Mouse (Mus musculus) heart, postnatal 10 days (tissue): ENCODE data around the gene Sytl1. TPM values are rescaled to one million over a fixed set of nuclear protein-coding genes. Genes with fewer than 3 reads are reported as not detected.

Source experiments
- DNase-seq, 2 experiments: peaks; one replicate each; pipeline ENCODE4 v3.0.0; 2021
- intact Hi-C: fragments of 180-260 bp; cut with DNase I; formaldehyde crosslinking; loops from one replicate; pipeline ENCODE4 v1.15.1; 2025
- total RNA-seq, 2 experiments: library from RNA; stranded (reverse); gene quantifications; 2 replicates each; pipeline ENCODE4 v1.2.3; 2021

The Sytl1 gene
- total RNA-seq, 2 experiments from 2014 or later: 0.74 to 1.5 TPM

DNA sequence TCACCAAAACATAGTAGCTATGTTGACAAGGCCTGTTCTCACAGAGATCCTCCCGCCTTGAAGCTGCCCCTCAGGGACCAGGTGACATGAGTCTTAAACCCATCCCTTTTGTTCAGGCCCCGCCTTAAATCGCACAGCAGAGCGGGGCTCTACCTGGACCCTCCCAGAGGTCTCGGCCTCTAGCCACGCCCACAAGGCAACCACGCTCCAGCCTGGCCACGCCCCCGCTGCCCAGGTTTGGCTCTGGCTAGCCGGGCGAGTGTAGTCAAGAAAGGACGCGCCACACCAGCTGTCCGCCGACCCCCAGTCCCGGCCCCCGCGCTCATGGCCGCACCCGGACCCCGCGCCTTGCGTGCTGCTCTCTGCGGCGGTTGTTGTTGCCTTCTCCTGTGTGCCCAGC lies 42.3 kb downstream of the Sytl1 start:
- DNase-seq: no peak
- intact Hi-C loops: no loop called here

DNA sequence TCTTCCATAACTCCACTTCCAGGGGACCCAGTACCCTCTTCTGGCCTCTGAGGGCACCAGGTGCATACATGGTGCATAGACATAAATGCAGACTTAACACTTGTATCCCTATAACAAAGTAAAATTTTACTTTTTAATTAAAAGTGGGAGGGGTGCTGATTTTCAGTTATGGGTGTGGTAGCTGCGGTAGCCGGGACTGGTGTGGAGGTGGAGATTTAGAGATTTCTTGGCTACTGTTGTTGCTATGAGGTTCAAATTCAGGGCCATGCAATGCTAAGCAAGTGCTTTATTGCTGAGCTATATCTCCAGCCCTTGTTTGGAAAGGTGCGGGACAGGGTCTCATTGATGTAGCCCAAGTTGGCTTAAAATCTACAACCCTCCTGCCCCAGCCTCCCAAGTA lies 44.2 kb downstream of the Sytl1 start:
- DNase-seq: no peak
- intact Hi-C loops: no loop called here

DNA sequence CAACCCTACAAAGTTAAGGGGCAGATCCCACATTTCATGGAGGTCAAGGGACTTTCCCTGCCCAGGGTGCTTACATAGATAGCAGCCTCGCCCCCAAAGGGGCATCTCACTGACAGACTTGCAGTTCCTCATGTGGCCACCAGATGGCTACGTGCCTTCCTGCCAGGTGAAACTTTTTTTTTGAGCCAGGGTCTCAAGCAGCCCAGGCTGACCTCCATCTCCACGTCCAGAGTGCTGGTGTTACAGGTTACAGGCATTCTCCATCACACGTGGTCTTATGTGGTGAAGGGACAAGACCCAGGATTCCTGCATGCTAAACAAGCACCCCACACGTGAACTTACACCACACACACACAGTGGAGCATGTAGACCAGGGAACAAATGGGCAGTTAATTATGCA lies 45.3 kb downstream of the Sytl1 start:
- intact Hi-C loops: loop anchor here (1.0 to 2.0 kb wide), 2 partner anchors 34 to 79 kb away; no protein-coding TSS in a partner anchor
- peak; percentile 61 to 74 for DNase-seq

DNA sequence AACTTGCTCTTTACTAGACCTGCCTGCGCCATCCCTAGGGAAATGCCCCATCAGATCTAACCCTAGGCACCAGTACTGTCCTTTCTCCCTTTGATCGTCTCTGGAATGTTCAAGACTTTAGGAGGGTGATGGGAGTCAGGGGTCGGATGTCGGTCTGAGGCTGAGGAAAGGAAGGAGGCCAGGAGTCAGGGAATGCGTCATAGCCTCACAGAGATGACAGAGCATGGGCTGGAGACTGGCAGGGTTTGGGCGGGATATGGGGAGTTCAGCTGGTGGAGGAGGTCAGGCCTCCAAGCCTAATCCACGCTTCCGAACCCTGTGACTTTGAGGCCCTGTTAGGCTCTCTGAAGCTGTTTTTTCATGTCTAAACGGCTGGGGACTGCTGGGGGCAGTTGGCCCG lies 49.3 kb downstream of the Sytl1 start:
- intact Hi-C loops: loop anchor here (2.0 to 5.0 kb wide), 2 partner anchors 205 to 266 kb away; no protein-coding TSS in a partner anchor

DNA sequence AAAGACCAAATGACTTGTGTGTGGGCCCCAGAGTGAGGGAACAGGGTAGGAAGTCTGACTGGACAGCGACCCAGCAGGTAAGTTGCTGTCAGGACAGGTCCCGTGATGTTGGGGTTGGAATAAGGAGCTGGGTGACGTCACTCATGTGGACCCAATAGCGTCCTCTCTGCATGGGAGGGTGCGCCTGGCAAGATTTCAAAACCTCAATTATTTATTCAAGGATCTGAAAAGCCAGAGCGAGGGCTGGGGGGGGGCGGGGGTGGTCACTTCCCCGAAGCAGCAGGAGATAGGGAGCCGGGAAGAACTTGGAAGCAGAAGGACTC lies 49.7 kb downstream of the Sytl1 start:
- DNase-seq: peak in 1 of 2 experiments; percentile 29
- intact Hi-C loops: loop anchor here (2.0 to 5.0 kb wide), 2 partner anchors 204 to 266 kb away; no protein-coding TSS in a partner anchor

More for the DNA sequence above, 49.3 kb downstream of the Sytl1 start:
- DNase-seq: no peak

DNA sequence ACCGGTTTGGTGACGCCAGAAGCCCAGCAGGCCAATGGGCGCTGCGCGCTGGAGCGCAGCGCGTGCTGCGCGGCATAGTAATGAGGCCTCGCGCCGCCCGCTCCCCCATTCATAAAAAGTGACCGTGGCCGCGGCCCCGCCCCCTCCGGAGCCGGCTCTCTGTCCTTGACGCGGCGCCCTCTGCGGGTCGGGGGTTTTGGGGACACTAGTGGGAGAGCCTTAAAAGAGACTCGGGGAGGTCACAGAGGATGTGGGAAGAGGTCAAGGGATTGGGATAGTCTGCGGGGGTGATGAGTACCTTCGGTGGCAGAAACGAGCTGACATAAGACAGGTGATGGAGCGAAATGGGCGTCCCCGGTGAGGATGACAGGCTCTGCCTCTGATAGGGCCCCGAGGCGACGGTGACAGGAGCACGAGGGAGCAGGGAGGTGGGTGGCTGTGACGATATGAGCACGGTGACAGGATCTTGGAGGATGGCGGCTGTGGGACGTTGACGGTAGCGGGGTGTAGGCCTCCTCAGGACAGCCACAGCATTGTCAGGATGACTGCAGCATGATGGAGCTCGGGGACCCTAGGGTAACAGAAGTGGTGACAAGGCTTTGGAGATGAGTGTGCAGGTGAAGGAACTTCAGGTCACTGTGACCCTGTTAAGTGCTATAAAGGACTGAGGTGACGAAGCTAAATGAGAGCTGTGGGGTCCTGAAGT lies 50.2 kb downstream of the Sytl1 start:
- DNase-seq: peak; percentile 85 to 86
- intact Hi-C loops: loop anchor here (2.0 to 5.0 kb wide), 2 partner anchors 204 to 265 kb away; no protein-coding TSS in a partner anchor

DNA sequence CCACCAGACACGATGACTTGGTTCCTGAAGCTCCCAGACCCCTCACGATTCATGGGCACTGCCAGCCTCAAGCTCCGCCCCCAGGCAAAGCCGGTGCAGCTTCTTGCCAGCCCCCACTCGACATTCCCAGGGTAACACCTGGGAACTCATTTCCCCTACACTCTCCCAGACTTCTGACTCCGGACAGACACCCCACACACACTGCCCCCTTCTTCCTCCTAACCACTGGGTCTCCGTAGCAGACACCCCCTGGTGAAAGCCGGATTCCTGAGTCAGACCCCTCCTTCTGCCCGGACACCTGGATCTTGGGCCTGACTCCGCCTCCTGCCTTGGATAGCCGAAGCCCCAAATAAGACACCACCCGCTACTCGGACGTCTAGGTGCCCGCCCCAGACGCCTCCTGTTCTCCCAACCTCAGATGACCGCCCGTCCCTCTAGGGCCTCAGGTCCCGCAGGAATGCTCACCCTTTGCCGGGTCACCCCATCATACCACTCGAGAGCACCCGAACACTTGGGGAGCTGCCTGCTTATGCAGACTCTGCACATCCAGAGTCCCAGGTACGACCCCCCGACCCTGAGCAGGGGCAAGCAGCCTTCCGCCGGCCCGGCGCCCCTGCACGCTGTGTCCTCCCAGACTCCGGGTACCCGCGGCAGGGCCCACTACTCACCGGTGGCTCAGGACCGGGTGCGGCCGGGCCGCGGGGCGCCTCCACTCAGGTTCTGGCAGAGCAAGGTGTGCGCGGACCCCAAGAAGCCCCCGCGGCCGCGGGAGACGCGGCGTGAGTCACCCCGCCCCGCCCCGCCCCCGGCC lies 51.0 kb downstream of the Sytl1 start, which contains the start of the genes Cd164l2 and Gpr3:
Gene Cd164l2, plus strand, starts transcription at position 381 of the 811 bp plus-strand sequence.
Gene Gpr3, minus strand, starts transcription at position 786 of the 811 bp plus-strand sequence.
- intact Hi-C loops: loop anchor here (2.0 to 5.0 kb wide), 2 partner anchors 203 to 265 kb away; no protein-coding TSS in a partner anchor

DNA sequence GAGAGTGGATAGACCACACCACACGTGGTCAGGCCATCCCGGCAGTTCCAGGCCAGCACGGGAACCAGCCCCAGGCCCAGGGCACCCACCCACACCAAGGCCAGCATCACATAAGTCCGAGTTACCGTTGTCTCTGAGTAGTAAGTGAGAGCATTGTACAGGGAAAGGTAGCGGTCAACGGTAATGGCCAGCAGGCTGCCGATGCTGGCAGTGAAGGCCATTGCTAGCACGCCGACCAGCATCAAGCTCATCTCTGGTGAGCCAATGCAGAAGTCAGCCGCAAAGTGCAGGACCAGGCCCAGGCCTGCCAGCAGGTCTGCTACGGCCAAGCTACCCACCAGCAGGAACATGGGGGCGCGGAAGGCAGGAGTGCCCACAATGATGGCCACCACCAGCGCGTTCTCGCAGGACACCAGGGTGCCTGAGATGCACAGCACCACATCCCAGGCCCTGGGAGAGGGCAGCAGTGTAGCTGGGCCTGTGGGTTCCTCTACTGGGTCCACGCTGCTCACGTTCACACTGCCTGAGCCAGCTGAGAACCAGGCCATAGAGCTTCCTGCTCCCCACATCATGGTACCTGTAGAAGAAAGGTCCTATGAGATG lies 52.0 kb downstream of the Sytl1 start:
- no peak for DNase-seq
- intact Hi-C loops: loop anchor here (5.0 kb wide), 1 partner anchor 264 kb away; no protein-coding TSS in a partner anchor

More for the DNA sequence above, 51.0 kb downstream of the Sytl1 start, which contains the start of the genes Cd164l2 and Gpr3:
- DNase-seq: no peak

DNA sequence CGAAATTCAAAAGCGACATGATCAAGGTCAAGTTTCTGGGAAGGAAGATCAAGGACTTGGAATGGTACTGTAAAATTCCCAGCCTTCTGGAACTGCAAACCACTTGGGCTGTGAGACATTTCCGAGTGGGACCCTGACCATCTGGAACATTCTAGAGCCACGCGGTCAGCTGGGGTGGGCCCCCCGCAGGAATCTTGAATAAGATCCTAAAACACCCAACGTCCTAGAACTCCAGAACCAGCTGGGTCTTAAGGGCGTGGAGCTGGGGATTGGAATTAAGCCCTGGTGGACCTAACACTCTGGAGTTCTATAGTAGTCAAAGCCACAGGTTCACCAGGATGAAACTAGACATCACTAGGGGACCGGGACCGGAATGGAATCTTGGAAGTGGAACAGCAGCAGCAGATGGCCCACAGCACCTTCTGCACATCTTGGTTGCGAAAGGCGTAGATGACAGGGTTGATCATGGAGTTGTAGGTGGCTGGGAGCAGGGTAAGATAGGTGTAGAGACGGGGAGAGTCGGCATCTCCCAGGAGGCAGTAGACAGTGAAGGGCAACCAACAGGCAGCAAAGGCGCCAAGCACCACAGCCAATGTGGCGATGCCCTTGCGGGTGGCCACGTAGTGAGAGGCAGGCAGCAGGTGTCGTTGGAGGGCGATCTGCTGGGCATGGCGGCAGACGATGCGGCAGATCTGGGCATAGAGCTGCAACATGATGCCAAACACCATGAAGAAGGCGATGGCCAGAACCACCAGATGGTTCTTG lies 52.7 kb downstream of the Sytl1 start:
- no peak for DNase-seq
- intact Hi-C loops: loop anchor here (5.0 kb wide), 1 partner anchor 263 kb away; no protein-coding TSS in a partner anchor

DNA sequence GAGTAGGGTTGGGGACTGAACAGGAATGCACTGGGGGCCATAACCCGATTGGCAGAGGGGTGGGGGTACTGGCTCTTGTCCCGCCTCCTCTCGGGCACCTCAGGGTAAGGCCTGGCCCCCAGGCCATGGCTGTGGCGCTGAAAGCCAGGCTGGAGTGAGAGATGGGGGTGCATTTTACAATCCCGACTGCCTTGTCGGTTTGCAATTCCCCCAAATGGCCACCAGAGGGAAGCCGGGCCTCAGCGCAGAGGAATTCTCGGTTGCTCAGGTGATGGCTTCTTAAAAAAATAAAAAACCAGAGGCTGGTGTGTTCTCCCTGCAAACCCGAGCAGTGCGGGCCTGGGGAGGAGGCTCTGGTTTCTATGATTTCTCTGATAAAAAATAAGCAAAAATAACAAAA lies 53.5 kb downstream of the Sytl1 start:
- peak; percentile 57 to 70 for DNase-seq
- intact Hi-C loops: loop anchor here (2.0 kb wide), 1 partner anchor 87 kb away; no protein-coding TSS in a partner anchor

DNA sequence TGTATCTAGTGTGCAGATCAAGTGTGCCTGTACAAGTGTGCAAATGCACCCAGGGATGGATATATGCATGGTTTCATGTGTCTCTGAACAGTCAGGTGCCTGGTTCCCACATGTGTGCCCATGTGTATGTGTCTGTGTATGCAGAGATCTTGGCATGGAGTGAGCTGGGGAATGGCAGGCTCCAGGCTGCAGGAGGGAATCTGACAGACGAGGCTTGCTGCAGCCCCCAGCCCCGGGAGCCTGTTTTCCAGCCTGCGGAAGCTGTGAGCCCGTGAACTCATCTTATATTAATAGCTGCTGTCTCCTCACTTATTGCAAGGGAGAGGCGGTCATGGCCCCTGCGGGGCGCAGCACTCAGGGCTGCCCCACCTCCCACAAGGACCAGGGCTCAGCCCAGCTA lies 58.5 kb downstream of the Sytl1 start:
- peak in 1 of 2 experiments; percentile 35 for DNase-seq
- intact Hi-C loops: no loop called here

DNA sequence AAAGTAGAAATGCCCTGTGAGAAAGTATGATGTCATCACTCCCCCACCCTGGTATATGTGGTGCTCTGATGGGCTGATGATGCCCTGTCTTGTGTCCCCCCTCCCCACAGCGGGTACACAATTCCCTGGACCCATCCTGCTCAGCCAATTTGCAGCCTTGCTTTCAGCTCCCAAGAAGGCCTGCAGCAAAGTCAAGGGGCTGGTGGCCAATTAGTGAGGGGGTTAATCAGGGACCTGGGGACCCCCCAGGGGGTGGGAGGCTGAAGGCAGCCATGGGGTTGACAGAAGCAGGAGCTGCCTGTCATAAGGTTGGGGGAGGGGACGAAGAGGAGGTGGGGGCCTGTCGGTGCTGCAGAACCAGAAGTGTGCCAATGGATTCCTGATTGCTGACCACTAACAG lies 59.3 kb downstream of the Sytl1 start:
- intact Hi-C loops: no loop called here
- no peak for DNase-seq

Other genes starting within 250 kb of the Sytl1 start
- gene Wasf2, start 132.6 kb downstream of the Sytl1 start, total RNA-seq: 100 to 1,000 TPM; 134 to 164 TPM
- not detected for gene Cd164l2, start 51.0 kb downstream of the Sytl1 start, total RNA-seq
- gene Gpr3, start 50.6 kb downstream of the Sytl1 start, total RNA-seq: under 1 TPM in 1 of 2 experiments, not detected in 1; 0.12 TPM
- gene Map3k6, start 22.3 kb downstream of the Sytl1 start, total RNA-seq: 10 to 100 TPM in 1 of 2 experiments, 1 to 10 TPM in 1; 8.2 to 30.7 TPM
- gene Tmem222, start 14.7 kb upstream of the Sytl1 start, total RNA-seq: 10 to 100 TPM; 28.7 to 31.7 TPM
- gene Wdtc1, start 90.4 kb upstream of the Sytl1 start, total RNA-seq: 10 to 100 TPM; 55.3 to 58.8 TPM
- gene Slc9a1, start 106.6 kb upstream of the Sytl1 start, total RNA-seq: 10 to 100 TPM; 21.4 to 24.2 TPM
- gene Tent5b, start 217.0 kb upstream of the Sytl1 start, total RNA-seq: 1 to 10 TPM in 1 of 2 experiments, under 1 TPM in 1; 0.87 to 8.5 TPM
- gene Trnp1, start 235.4 kb upstream of the Sytl1 start, total RNA-seq: 1 to 10 TPM; 1.6 to 2.8 TPM